Mouse (Mus musculus) left cerebral cortex, adult 9 months (tissue): ENCODE results near the gene Bckdk.
"Not testable (repeated sequence)": the region's sequence is repeated elsewhere in the genome, so short reads cannot be mapped to it uniquely, and the experiment has no call there.

Experiments used
- DNase-seq, 2 experiments: peaks; one replicate each; pipeline ENCODE4 v3.0.0; 2022; ENCODE audit warnings: low spot score in 2 of 2

Bckdk gene

DNA sequence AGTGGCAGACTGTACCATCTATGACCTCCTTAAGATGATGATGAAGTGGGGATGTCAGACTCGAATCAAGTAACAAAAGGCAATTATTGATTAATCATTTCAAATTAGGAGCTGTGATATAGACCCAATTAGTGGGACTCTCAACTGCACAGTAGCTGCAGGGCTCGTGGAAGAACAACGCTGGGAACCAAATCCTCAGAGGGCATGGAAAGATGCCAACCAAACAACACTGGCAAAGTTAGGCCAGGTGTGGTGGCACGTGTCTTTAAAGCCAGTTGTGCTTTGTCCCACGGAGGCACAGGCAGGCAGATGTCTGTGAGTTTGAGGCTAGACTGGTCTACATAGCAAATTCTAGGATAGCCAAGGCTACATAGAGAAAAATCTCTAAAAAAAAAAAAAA is 26.8 kb downstream of the Bckdk start:
- no peak for DNase-seq

DNA sequence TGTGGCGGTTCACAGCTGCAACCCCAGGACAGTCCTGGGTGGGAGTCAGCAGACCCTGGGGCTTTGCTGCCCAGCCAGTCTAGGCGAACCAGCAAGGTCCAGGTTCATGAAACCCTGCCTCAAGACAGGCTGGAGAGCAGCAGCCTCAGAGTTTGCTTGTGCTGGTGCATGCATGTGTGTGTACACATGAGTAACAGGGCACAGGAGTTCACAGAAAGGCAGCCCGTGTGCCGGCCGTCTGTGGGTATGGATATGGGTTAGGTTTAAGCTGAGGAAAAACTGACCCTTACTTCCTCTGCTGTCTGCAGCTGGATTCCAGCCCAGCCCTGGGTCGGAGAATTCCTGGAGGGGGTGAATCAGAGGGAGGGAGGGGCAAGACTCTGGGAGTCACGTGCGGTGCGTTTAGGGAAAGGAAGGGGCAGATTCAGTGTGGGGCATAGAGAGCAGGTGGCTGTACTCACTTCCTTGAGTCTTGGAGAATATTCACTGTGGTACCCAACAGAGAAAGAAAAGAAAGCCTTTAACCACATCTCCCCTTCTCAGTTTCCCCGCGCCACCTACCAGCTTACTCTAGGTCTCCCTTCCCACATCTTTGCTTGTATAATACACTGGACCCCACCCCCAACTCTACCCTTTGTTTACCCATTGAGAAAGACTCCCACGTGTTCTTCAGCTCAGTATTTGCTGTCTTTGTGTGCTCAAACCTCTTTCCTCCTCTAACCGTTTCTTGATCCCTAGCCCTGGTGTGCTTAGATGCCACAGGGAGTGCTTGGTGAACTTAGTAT is 27.7 kb downstream of the Bckdk start:
- no peak for DNase-seq

DNA sequence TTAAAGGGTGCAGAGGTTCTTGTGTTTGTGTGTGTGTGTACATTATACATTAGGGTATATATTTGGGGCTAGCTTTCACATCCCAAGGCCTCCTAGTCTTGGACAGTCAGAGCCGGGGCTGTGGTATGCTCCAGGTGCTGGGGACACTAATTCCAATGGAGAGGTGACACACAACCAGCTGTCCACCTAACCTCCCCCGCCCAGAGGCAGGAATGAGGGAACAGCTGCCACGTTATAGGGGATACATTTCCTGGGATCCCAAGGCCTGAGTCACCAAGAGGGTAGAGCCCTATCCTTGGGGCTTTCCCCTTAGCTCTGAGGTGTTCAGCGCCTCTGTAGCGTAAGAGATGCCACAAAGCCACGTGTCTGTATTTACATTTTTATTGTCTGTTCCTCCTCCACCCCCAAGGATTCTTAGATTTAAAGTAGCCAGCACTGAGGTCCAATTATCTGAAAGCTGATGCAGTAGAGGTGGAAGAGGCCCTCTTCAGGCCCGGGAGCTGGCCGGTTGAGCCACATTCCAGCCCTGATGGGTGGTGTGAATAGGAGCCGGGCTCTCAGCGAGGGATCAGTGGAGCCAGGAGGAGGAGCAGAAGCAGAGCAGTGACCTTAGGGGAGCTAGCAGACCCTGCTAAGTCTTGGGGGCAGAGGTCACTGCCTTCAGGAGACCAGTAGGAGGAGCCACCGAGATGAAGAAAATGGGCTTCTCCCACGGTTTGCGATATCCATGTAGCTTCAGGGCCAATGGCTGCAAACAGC is 28.6 kb downstream of the Bckdk start:
- no peak for DNase-seq

DNA sequence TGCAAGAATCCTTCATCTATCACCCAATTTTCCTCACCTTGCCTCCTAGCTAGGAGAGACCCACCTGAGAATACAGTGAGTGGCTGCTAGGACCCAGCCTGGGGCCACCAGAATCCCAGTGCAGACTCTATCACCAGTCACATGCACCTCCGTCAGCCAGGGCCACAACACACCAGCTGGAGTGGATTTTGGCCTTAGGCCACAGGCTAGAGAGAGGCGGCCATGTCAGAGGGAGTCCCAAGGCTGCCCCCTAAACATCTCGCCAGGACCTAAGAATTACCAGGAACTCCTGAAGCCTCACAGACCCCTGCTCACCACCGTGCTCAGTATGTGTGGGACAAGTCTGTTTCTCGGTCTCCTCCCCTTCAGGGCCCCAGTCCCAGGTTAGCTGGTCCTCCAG is 30.2 kb downstream of the Bckdk start:
- no peak for DNase-seq

DNA sequence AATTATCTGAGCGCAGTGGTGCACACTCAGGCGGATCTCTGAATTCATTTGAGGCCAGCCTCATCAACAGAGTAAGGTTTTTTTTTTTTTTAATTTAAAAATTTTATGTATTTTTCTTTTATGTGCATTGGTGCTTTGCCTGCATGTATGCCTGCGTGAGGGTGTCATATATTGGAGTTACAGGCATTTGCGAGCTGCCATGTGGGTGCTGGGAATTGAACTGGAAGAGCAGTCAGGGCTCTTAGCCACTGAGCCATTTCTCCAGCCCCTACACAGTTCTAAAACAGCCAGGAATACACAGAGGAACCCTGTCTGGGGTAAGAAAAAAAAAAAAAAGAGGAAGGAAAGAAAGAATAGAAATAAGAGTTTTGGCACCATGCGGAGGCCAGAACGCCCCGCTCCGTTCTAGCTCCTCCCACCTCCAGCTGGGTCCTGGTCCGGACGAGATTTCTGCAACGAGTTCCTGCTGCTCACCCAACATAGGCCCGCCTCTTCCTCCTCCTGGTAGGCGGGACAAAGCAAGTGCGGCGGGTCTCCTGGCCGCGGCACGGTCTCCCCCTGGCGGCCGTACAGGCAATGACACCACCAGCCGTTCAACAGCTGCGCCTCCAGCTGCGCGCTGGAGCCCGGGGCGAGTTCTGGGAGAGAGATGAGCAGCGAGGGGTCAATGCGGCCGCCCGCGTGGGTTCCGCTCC is 31.3 kb downstream of the Bckdk start:
- peak; percentile 88 to 96 for DNase-seq

DNA sequence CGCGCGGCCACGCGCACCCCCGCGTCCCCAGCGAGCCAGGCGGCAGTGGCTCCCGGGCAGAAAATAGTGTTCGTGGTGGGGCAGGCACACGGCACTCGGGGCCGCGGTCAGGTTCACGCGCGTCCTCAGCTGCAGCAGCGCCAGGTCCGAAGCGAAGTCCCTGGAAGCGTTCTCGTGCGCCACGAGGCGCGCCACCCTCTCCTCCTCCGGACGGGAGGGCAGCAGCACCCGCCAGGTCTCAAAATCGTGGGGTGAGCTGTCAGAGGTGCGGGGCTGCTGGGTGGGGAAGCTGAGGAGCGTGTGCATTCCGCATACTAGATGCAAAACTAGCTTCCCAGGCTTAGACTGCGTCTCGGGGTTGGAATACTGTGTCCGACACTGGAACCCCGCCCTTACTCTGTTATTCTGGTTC is 31.9 kb downstream of the Bckdk start:
- no peak for DNase-seq

DNA sequence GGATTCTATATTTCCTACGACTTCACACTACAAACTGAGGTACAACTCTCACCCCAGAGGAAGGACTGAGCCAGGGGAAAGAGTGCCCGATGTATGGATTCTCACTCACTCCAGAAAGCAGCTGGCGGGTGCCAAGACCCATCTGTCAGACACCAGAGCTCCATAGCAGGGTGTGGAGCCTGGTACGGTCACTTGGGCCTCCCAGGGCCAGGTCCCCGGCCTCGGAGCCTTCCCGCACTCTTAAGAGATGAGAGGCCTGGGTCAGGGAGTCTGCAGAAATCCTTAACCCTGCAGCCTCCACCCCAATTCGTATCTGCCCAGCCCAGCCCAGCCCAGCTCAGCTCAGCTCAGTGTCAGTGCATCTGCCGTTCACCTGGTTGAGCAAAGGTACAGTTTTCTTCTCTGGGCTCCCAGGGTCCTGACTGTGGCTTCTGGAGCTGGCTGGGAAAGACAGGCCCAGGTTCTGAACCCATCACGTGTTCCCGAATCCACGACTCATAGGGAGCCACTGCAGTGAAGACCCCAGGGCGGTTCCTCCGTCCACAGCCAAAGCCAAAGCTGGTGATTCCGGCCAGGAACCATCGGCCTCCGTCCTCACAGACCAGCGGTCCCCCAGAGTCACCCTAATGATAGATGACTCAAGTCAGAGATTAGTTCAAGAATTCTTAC is 32.5 kb downstream of the Bckdk start:
- no peak for DNase-seq

DNA sequence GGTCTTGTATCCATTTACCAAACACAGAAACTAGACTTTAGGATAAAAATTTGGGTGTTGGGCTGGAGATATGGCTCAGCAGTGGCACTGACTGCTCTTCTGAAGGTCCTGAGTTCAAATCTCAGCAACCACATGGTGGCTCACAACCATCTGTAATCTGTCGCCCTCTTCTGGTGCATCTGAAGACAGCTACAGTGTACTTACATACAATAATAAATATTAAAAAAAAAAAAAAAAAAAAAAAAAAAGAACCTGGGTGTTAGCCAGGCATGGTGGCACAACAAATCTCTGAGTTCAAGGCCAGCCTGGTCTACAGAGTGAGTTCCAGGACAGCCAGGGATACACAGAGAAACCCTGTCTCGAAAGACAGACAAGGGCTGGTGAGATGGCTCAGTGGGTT is 38.2 kb downstream of the Bckdk start:
- not testable (repeated sequence) for DNase-seq

DNA sequence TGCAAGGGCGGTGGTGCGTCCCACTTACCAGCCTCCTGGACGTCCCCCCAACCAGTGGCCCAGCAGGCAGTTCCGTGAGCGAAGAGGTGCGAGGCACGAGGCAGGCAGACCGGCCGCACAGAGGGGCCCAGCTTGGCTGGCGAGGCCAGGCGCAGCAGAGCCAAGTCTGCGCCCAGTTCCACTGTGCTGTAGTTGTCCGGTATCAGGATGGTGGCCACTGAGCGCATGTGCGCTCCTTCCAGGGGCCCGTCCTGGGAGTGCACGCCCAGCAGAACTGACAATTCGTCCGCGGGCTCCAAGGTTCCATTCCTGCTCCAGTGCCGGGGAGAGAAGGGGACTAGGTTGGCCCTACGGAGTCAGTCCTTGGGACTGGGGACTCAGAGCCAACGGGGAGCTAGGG is 40.7 kb downstream of the Bckdk start:
- no peak for DNase-seq

DNA sequence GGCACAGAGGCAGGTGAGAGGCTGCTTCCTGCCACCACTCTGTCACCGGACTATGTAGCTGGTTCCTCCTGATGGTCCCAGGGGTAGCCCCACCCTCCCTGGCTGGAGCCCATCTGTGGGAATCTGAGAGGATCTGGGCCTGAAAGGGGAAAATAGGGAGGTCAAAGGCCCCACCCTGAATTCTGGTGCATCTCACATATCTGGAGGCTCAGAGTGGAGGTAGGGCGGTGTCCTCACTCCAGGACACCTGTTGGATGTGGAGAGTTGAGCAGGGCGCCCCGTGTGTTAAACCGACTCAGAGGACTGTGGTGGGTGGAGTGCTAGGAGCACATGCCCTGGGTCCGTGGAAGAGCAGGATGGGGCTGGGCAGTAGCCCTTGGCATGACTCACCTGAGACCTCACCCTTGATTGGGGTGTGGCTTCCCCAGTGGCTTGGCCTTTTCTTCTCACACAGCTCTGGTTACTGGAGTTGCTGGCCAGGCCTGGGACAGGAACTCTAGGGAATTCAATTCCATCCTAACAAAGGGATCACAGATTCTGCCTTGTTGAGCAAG is 42.7 kb downstream of the Bckdk start, which contains the start of gene Prss36:
TSS of gene Prss36 (minus strand) at position 256 of the 554 bp plus-strand sequence.
- no peak for DNase-seq

DNA sequence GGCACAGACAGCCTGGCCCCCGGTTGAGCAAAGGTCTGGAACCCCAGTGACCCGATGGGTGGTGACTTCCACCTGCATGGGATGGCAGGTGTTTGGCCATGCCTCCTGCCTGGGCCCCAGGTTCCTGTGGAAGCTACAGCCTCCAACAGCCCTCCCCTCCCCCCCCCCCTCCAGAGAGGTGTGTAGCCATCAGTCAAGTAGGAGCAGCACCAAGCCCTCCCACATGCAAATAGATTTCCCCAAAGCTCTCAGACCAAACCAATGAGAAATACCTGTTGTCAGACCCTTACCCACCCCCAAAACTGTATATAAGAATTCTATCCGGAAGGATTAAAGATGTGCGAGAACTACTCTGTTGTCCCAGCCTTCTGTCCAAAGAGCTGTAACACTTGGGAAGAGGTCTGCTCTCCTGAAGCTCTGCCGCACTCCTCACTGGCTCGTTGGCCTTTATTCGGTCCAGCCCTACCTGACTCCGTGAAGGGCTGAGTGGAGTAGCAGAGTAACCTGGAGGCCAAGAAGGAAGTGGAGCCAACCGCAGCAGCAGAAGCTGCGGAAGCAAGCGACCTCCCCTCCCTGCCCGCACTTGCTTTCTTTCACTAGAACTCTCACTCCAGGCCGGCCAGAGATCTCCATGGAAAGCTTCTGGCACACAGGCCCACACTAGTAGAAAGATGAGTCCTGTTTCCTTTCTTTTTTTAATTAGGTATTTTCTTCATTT is 49.1 kb downstream of the Bckdk start:
- no peak for DNase-seq

DNA sequence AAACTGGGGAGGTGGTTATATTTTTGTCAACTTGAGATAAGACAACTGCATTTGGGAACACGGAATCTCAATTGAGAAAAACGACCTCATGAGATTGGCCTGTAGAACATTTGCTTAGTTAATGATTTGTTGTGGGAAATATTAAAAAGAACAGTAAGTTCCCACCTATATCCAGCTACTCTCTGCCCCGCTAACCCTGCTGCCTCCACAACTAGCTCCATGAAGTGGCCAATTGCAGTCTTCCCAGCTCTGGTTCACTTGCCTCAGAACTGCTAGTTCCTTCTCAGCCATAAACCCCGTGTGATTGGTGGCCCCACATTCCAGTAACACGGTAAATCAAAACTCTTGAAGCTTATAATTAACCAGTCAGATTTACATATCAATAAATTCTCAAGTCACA is 55.5 kb downstream of the Bckdk start:
- no peak for DNase-seq
